Mouse (Mus musculus) kidney, adult 2 months (tissue): ENCODE data around the gene Phactr4.

ENCODE experiments used
- CTCF ChIP-seq: fragments of 200-500 bp; conservative IDR thresholded peaks from 2 replicates; pipeline ENCODE4 v1.5.1; 2011; ENCODE audit warnings: low read depth, mild to moderate bottlenecking, control low read depth, low read length, moderate library complexity, mixed read lengths; ENCODE audit not compliant: insufficient read depth, insufficient read length
- POLR2A ChIP-seq: fragments of 200-500 bp; IDR thresholded peaks from one replicate; pipeline ENCODE4 v1.6.1; 2011; ENCODE audit warnings: low read depth, low read length, control low read depth

DNA sequence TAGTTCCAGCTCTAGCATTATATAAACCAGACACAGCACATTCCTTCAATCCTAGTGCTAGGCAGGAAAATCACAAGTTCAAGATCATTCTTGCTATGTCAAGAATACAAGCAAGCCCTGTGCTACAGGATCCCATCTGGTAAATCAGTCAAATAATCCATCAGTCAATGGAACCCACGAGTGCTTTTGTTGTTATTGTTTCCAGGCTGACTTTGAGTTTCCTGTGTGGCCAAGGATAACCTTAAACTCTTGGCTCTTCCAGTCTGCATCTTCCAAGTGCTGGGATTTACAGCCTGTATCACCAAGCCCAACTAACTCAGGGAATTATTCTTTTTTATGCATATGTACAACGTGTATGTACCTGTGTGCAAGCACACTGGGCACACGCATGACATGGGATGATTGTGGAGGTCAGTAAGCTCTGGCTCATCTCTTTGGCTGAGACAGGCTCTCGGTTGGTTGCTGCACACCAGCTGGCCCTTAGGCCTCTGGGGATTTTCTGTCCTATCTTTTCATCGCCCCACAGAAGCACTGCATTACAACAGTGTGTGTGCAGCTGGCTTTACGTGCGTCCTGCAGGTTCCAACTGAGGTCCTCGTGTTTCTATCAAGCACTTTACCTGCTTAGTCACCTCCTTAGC is 36.4 kb downstream of the Phactr4 start:
- TF ChIP-seq CTCF (no peak), POLR2A (no peak)
